Mouse (Mus musculus) midbrain, postnatal 0 days (tissue): Measurements from ENCODE around the gene Atp2a1. TPM values are rescaled to one million over a fixed set of nuclear protein-coding genes. Genes with fewer than 3 reads are reported as not detected.

Experiments used
- ATAC-seq: fragments of 200-750 bp; cut with Nextera tagmentation; 2 replicates; pipeline ENCODE4 v1.8.0; 2017; ENCODE audit warnings: moderate number of reproducible peaks, mild to moderate bottlenecking, moderate TSS enrichment, moderate library complexity; ENCODE audit not compliant: low FRiP score
- DNase-seq: peaks from one replicate; pipeline ENCODE4 v3.0.0-alpha.2; 2015; ENCODE audit warnings: low spot score
- H3K27ac ChIP-seq: fragments of 300-500 bp; sonication (generic); 2 replicates; pipeline ENCODE4 v1.5.1; 2014; ENCODE audit warnings: low read depth, mild to moderate bottlenecking, low read length, mixed read lengths
- H3K27me3 ChIP-seq: fragments of 300-500 bp; sonication (generic); 2 replicates; pipeline ENCODE4 v1.6.1; 2014; ENCODE audit warnings: low read length, control low read depth, mixed read lengths; ENCODE audit not compliant: insufficient read depth
- H3K36me3 ChIP-seq: fragments of 300-500 bp; sonication (generic); 2 replicates; pipeline ENCODE4 v1.6.1; 2014; ENCODE audit warnings: low read length, control low read depth, mixed read lengths; ENCODE audit not compliant: insufficient read depth
- H3K4me1 ChIP-seq: fragments of 300-500 bp; sonication (generic); 2 replicates; pipeline ENCODE4 v1.6.1; 2014; ENCODE audit warnings: mild to moderate bottlenecking, control low read depth, antibody characterized with exemption, low read length, mixed read lengths; ENCODE audit not compliant: insufficient read depth
- H3K4me2 ChIP-seq: fragments of 300-500 bp; sonication (generic); 2 replicates; pipeline ENCODE4 v1.6.1; 2014; ENCODE audit warnings: low read depth, mild to moderate bottlenecking, low read length, mixed read lengths; ENCODE audit not compliant: poor library complexity, severe bottlenecking
- H3K4me3 ChIP-seq: fragments of 300-500 bp; sonication (generic); 2 replicates; pipeline ENCODE4 v1.5.1; 2014; ENCODE audit warnings: low read depth, mild to moderate bottlenecking, low read length, moderate library complexity
- H3K9ac ChIP-seq: fragments of 300-500 bp; sonication (generic); replicated peaks from 2 replicates; pipeline ENCODE4 v1.6.1; 2014; ENCODE audit warnings: mild to moderate bottlenecking, low read length, moderate library complexity, mixed read lengths; ENCODE audit not compliant: poor library complexity, severe bottlenecking
- H3K9me3 ChIP-seq: fragments of 300-500 bp; sonication (generic); 2 replicates; pipeline ENCODE4 v1.6.1; 2016; ENCODE audit warnings: low read length, control low read depth
- CTCF ChIP-seq: IDR thresholded peaks from 2 replicates; pipeline ENCODE4 v1.5.1; 2016; ENCODE audit warnings: antibody characterized with exemption, mild to moderate bottlenecking
- WGBS: fragments of 180-500 bp; shearing (Covaris S2); extraction: QIAGEN DNeasy Blood & Tissue Kit; methylation state at CpG from one replicate; pipeline ENCODE4 v1.1.7; 2014; 5-methylcytosine and 5-hydroxymethylcytosine counted together
- polyA plus RNA-seq: library from polyadenylated mRNA; unstranded; fragments of >200 nt; fragmentation: Nextera tagmentation; extraction: Ambion mirVana; gene quantifications from 2 replicates; pipeline ENCODE4 v1.2.1, GENCODE M21; 2015
- total RNA-seq: library from RNA; depleted of rRNA; stranded (reverse); fragments of >200 nt; gene quantifications from 2 replicates; pipeline ENCODE4 v1.2.3, GENCODE M21; 2014; rRNA removed

Atp2a1 gene
- 0.14 and 0.33 TPM in 2 replicates for total RNA-seq
- 0.35 and 0.56 TPM in 2 replicates for polyA plus RNA-seq

DNA sequence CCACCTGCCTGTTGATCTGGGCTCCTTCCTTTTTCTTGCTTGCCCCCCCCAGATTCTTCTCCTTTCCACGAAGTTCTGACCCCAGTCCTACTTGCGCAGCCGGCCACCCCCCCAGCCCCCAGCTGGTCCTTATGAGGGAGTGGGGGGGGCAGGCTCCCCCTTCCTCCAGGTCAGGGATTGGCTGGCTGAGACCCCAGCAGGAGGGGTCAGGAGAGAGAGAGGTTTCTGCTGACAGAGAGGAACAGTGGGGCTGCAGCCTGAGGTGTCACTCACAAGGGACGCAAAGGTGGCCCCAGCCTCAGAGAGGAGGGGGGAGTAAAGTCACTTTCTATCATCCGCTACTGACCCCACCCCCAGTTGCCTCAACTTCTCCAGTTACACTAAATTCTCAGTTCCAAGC, at the start of gene Atp2a1:
TSS of gene Atp2a1 (minus strand) at position 105 of the 400 bp plus-strand sequence.
- Histone ChIP-seq H3K27ac (no peak within 1 kb of the TSS), H3K9me3 (no peaks in the 10 kb centered on the region), H3K9ac (0 out of 2 replicates have a peak within 1 kb of the TSS, but pooled peaks have one; percentile 8), H3K27me3 (no peaks in the 10 kb centered on the region), H3K4me3 (no peak within 1 kb of the TSS), H3K36me3 (peaks cover 20% of the 10 kb centered on the region), H3K4me2 (no peak within 1 kb of the TSS), H3K4me1 (no peaks in the 10 kb centered on the region)
- DNase-seq = no peak
- no peak for ATAC-seq
- no peak for TF ChIP-seq CTCF
- whole genome bisulfite sequencing = 54% methylated on average over 5 of the region's 5 CpGs

DNA sequence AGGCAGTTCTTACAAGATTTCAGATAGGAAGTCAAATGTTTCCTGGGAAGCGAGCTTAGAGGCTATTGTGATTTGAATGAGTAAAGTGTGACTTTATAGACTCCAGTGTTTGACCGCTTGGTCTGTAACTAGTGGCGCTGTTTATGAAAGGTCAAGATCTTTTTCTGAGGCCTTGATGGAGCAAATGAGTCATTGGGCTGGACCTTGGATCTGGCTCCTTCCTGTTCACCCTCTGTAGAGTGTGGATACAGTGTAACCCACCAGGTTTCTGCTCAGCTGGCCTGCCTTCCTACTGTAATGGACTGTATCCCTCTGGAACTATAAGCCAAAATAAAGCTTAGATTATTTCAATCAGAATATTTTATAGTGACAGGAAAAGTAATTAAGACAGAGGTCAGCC, 48.4 kb upstream of the Atp2a1 start:
- ATAC-seq = no peak
- WGBS = 83% methylated on average over 3 of the region's 3 CpGs
- TF ChIP-seq CTCF = no peak

DNA sequence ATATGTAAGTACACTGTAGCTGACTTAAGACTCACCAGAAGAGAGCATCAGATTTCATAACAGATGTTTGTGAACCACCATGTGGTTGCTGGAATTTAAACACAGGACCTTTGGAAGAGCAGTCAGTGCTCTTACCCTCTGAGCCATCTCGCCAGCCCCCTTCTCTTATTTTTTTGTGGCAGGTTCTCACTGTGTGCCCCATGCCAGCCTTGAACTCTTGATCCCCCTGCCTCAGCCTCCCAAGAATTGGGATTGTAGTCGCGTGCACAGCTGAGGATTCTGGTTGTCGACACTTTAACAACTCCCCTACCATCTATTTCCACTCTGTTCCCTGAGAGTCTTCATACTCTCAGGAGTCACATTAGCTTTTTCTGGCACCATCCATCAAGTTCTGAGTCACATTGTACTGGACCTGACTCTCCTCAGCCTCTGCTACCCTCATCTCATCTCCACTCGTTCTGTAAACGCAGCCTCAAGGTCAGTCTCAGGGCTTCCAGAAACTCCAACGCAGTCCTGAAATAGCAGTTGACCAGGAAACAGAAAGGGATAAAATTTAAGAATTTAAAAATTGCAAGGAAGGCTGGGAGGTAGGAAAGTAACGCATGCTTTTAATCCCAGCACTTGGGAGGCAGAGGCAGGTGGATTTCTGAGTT, 44.3 kb upstream of the Atp2a1 start:
- H3K9ac ChIP-seq = no peak overlapping the region
- no peak overlapping the region for H3K4me3 ChIP-seq
- H3K4me2 ChIP-seq = no peak overlapping the region
- DNase-seq (no peak), ATAC-seq (no peak)
- H3K27ac ChIP-seq = no peak overlapping the region
- H3K36me3 ChIP-seq = no peaks in the 10 kb centered on the region
- no peak for TF ChIP-seq CTCF
- no peaks in the 10 kb centered on the region for H3K27me3 ChIP-seq
- WGBS = 90% methylated on average over 8 of the region's 8 CpGs
- H3K4me1 ChIP-seq = peaks cover 3% of the 10 kb centered on the region; the same call in 1 of the 2 replicates
- H3K9me3 ChIP-seq = no peaks in the 10 kb centered on the region

More for the DNA sequence above, 48.4 kb upstream of the Atp2a1 start:
- Histone ChIP-seq H3K9ac (no peak overlapping the region), H3K36me3 (no peaks in the 10 kb centered on the region), H3K9me3 (no peaks in the 10 kb centered on the region), H3K4me1 (no peaks in the 10 kb centered on the region), H3K4me2 (no peak overlapping the region), H3K27me3 (no peaks in the 10 kb centered on the region), H3K27ac (no peak overlapping the region), H3K4me3 (no peak overlapping the region)
- DNase-seq = no peak

DNA sequence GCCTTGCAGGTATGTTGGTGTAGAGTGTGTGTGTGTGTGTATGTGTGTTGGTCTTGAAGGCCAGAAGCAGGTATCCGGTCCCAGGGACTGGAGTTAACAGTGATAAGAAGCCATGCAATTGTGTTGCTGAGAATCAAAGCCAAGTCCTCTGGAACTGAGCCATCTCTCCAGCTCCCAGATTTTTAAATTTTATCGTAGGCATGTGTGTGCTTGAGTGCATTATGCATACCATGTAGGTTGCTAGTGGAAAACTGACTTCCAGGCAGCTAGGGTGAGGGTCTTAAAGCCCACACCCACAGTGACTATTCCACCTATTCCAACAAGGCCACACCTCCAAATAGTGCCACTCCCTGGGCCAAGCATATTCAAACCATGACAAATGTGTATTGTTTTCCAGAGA, 42.0 kb upstream of the Atp2a1 start:
- H3K4me2 ChIP-seq = no peak overlapping the region
- ATAC-seq (no peak), DNase-seq (no peak)
- WGBS = 83% methylated on average over 2 of the region's 2 CpGs
- peaks cover 11% of the 10 kb centered on the region for H3K36me3 ChIP-seq
- no peak for TF ChIP-seq CTCF
- H3K9me3 ChIP-seq = no peaks in the 10 kb centered on the region
- no peaks in the 10 kb centered on the region for H3K27me3 ChIP-seq
- H3K27ac ChIP-seq = no peak overlapping the region
- peaks cover 3% of the 10 kb centered on the region; the same call in 1 of the 2 replicates for H3K4me1 ChIP-seq
- no peak overlapping the region for H3K9ac ChIP-seq
- no peak overlapping the region for H3K4me3 ChIP-seq

DNA sequence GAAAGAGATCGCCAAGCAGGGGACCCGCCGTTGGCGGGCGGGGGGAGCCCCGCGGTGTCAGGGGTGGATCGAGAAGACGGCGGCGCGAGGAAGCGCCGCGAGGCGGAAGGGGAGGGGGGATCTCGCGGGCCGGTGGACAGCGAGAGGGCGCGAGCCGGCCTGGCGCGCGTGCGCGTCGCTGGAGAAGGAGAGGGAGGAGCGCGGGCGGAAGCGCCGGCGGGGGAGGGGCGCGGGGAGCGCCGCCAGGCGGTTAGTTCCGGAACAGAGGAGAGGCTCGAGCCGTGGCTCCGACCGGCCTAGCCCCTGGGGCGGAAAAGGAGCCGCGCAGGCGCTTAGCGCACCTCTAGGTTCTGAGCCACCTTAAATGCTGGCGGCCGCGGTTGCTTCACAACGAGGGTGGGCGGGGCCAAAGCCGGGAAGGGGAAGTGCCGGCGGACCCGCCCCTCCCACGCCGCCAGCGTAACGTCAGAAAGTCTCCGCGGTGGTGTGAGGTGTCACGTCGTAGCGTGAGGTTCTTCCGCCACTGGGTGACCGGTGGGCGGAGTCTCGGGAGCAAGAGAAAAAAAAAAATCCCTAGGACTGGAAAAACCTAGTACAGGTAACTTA, 40.5 kb upstream of the Atp2a1 start, which contains the start of gene Atxn2l:
TSS of gene Atxn2l (minus strand) at position 165 of the 606 bp plus-strand sequence.
- H3K4me2 ChIP-seq = peak within 1 kb of the TSS; percentile 59
- ATAC-seq (peak; percentile 88), DNase-seq (peak; percentile 99)
- H3K9me3 ChIP-seq = no peaks in the 10 kb centered on the region
- peak within 1 kb of the TSS; percentile 100 for H3K27ac ChIP-seq
- H3K27me3 ChIP-seq = no peaks in the 10 kb centered on the region
- peak within 1 kb of the TSS; percentile 100 for H3K9ac ChIP-seq
- peak; percentile 71 for TF ChIP-seq CTCF
- H3K4me1 ChIP-seq = peaks cover 3% of the 10 kb centered on the region; the same call in 1 of the 2 replicates
- under 1% methylated on average over 46 of the region's 72 CpGs for WGBS
- peak within 1 kb of the TSS; percentile 95 for H3K4me3 ChIP-seq
- H3K36me3 ChIP-seq = peaks cover 21% of the 10 kb centered on the region

DNA sequence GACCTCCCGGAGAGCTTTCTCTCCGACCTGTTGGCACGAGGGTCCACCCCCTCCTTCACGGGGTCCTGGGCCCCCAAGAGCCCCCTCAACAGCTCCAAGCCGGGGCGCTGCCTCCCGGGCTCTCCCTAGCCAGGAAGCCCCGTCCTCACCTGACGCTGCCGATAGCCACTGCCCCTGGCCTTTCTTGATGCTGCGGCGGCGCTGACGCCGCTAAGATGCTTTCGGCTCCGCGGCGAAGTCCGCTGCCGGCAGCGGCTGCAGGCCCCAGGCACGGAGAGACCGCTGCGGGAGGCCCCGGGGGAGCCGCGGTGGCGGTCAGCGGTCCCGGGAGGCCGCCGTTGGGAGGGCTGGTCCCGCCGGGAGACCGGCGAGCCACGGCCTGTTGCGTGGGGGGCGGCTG, 39.8 kb upstream of the Atp2a1 start:
- no peaks in the 10 kb centered on the region for H3K9me3 ChIP-seq
- DNase-seq = no peak
- peak overlapping the region; percentile 100 for H3K27ac ChIP-seq
- under 1% methylated on average over 38 of the region's 40 CpGs for WGBS
- ATAC-seq = no peak
- peak overlapping the region; percentile 59 for H3K4me2 ChIP-seq
- peaks cover 3% of the 10 kb centered on the region; the same call in 1 of the 2 replicates for H3K4me1 ChIP-seq
- H3K27me3 ChIP-seq = no peaks in the 10 kb centered on the region
- peak overlapping the region; percentile 100 for H3K9ac ChIP-seq
- H3K4me3 ChIP-seq = peak overlapping the region; percentile 95
- peaks cover 28% of the 10 kb centered on the region for H3K36me3 ChIP-seq
- TF ChIP-seq CTCF = no peak
